In genomic region chr15:99055511-99055961, GRCm38 (mm10) we compare ENCODE assay signal across 8 mouse cellular contexts. TPM values are rescaled to one million over a fixed set of nuclear protein-coding genes. Genes with fewer than 3 reads are reported as not detected.
DNase-seq lines count a peak whose midpoint lies in the region; ATAC-seq lines count a peak whose summit lies in the region.
"Had no signal": no experiment of that assay in that cellular context is flagged by ENCODE, and none has a peak within 500 bp of the region (broad histone marks: within the 10 kb centered on the region; RNA-seq: fewer than 3 reads in every experiment).

No protein-coding gene starts in this region.

- peaks cover 24% of the 10 kb centered on the region for H3K4me1 ChIP-seq in lung, embryonic 15.5 days
- peaks cover 21% of the 10 kb centered on the region for H3K4me1 ChIP-seq in heart, embryonic 11.5 days (ENCODE audit: control insufficient read depth, insufficient read depth, low read length)
- peaks cover 24% of the 10 kb centered on the region for H3K4me1 ChIP-seq in neural tube, embryonic 12.5 days

- no peaks in the 10 kb centered on the region for H3K9me3 ChIP-seq in lung, embryonic 15.5 days
- no peaks in the 10 kb centered on the region for H3K9me3 ChIP-seq in heart, embryonic 11.5 days (replicated peaks; ENCODE audit: control insufficient read depth, low read length)
- H3K9me3 ChIP-seq in neural tube, embryonic 12.5 days: no peaks in the 10 kb centered on the region

- DNase-seq in lung, adult 18-20 months: no peak
- DNase-seq in embryo, embryonic 10.5 days (ENCODE audit: low spot score): peak; percentile 61
- peak; percentile 21 for DNase-seq in left cerebral cortex, postnatal 4 days
- DNase-seq in urinary bladder, adult 2 months (ENCODE audit: low spot score): no peak

- ATAC-seq in lung, embryonic 15.5 days (ENCODE audit: borderline replicate concordance, extremely low read depth, low FRiP score, low TSS enrichment): no peak
- ATAC-seq in heart, embryonic 11.5 days (replicated peaks; ENCODE audit: insufficient number of reproducible peaks, low FRiP score, low TSS enrichment): peak; percentile 23; the same call in 1 of the 2 replicates
- no peak for ATAC-seq in neural tube, embryonic 12.5 days (ENCODE audit: low FRiP score, low read depth)

- intact Hi-C loops in left cerebral cortex, postnatal 4 days (cut with DNase I): no loop called here

- H3K9ac ChIP-seq in lung, embryonic 15.5 days: 0 out of 2 replicates have a peak overlapping the region, but pooled peaks have one; percentile 11
- peak overlapping the region; percentile 39; the same call in 1 of the 2 replicates for H3K9ac ChIP-seq in heart, embryonic 11.5 days (ENCODE audit: low read depth, low read length)
- H3K9ac ChIP-seq in neural tube, embryonic 12.5 days: peak overlapping the region; percentile 38; the same call in 1 of the 2 replicates

- no peaks in the 10 kb centered on the region for H3K36me3 ChIP-seq in lung, embryonic 15.5 days
- no peaks in the 10 kb centered on the region for H3K36me3 ChIP-seq in heart, embryonic 11.5 days (ENCODE audit: control insufficient read depth, insufficient read depth, low read length)
- H3K36me3 ChIP-seq in neural tube, embryonic 12.5 days: no peaks in the 10 kb centered on the region

- no peak overlapping the region for H3K27ac ChIP-seq in lung, embryonic 15.5 days
- no peak overlapping the region for H3K27ac ChIP-seq in heart, embryonic 11.5 days (ENCODE audit: low read depth, low read length)
- no peak overlapping the region for H3K27ac ChIP-seq in neural tube, embryonic 12.5 days

- peaks cover 81% of the 10 kb centered on the region for H3K27me3 ChIP-seq in lung, embryonic 15.5 days
- H3K27me3 ChIP-seq in heart, embryonic 11.5 days (ENCODE audit: control insufficient read depth, insufficient read depth, low read length): peaks cover 78% of the 10 kb centered on the region
- peaks cover 74% of the 10 kb centered on the region for H3K27me3 ChIP-seq in neural tube, embryonic 12.5 days (replicated peaks)

- peak overlapping the region; percentile 35 for H3K4me3 ChIP-seq in lung, embryonic 15.5 days
- peak overlapping the region; percentile 46 for H3K4me3 ChIP-seq in heart, embryonic 11.5 days (ENCODE audit: low read depth, low read length)
- peak overlapping the region; percentile 37 for H3K4me3 ChIP-seq in neural tube, embryonic 12.5 days
- H3K4me3 ChIP-seq: erythroblast, embryonic 14.5 days had no signal

- H3K4me2 ChIP-seq in lung, embryonic 15.5 days: peak overlapping the region; percentile 75
- H3K4me2 ChIP-seq in heart, embryonic 11.5 days: peak overlapping the region; percentile 76
- peak overlapping the region; percentile 63 for H3K4me2 ChIP-seq in neural tube, embryonic 12.5 days (replicated peaks)

- WGBS in lung, embryonic 15.5 days: under 1% methylated on average over 37 of the region's 37 CpGs
- under 1% methylated on average over 37 of the region's 37 CpGs for WGBS in heart, embryonic 11.5 days (ENCODE audit: insufficient replicate concordance)
- 1% methylated on average over 37 of the region's 37 CpGs for WGBS in neural tube, embryonic 12.5 days

RNA-seq across cellular contexts. Expression of gene Prph, which starts 0.6 kb away (rescaled TPM):
- polyA plus RNA-seq in lung, embryonic 15.5 days (2015; fragmentation: Nextera tagmentation; extraction: Ambion mirVana): 3.1 and 6.8 TPM in 2 replicates
- 0.09 and 0.59 TPM in 2 replicates for polyA plus RNA-seq in heart, embryonic 11.5 days (2014; fragmentation: Nextera tagmentation; extraction: Ambion mirVana)
- 1 to 10 TPM; 4.0 to 5.2 TPM for total RNA-seq in left cerebral cortex, postnatal 4 days (2021)
- 109 and 168 TPM in 2 replicates for polyA plus RNA-seq in neural tube, embryonic 12.5 days (2016; fragmentation: Nextera tagmentation; extraction: Ambion mirVana)
- polyA plus RNA-seq in urinary bladder, adult 2 months (2012; rRNA removed): 6.4 and 7.1 TPM in 2 replicates
- polyA plus RNA-seq: erythroblast, embryonic 14.5 days had no signal

RNA-seq across cellular contexts. Expression of gene Troap, which starts 18.8 kb away (rescaled TPM):
- 35.4 and 41.9 TPM in 2 replicates for polyA plus RNA-seq in lung, embryonic 15.5 days (2015; fragmentation: Nextera tagmentation; extraction: Ambion mirVana)
- polyA plus RNA-seq in heart, embryonic 11.5 days (2014; fragmentation: Nextera tagmentation; extraction: Ambion mirVana): 21.1 and 22.0 TPM in 2 replicates
- 1 to 10 TPM; 4.7 to 5.8 TPM for total RNA-seq in left cerebral cortex, postnatal 4 days (2021)
- 24.2 and 25.8 TPM in 2 replicates for polyA plus RNA-seq in neural tube, embryonic 12.5 days (2016; fragmentation: Nextera tagmentation; extraction: Ambion mirVana)
- polyA plus RNA-seq in urinary bladder, adult 2 months (2012; rRNA removed): 0.78 and 1.5 TPM in 2 replicates

RNA-seq across cellular contexts. Expression of gene Tuba1c, which starts 25.8 kb away (rescaled TPM):
- polyA plus RNA-seq in lung, embryonic 15.5 days (2015; fragmentation: Nextera tagmentation; extraction: Ambion mirVana): 211 and 224 TPM in 2 replicates
- 167 and 169 TPM in 2 replicates for polyA plus RNA-seq in heart, embryonic 11.5 days (2014; fragmentation: Nextera tagmentation; extraction: Ambion mirVana)
- 100 to 1,000 TPM; 548 to 589 TPM for total RNA-seq in left cerebral cortex, postnatal 4 days (2021)
- polyA plus RNA-seq in neural tube, embryonic 12.5 days (2016; fragmentation: Nextera tagmentation; extraction: Ambion mirVana): 62.0 and 64.6 TPM in 2 replicates
- 94.8 and 129 TPM in 2 replicates for polyA plus RNA-seq in urinary bladder, adult 2 months (2012; rRNA removed)

RNA-seq across cellular contexts. Expression of gene C1ql4, which starts 32.1 kb away (rescaled TPM):
- not detected in 2 replicates for polyA plus RNA-seq in lung, embryonic 15.5 days (2015; fragmentation: Nextera tagmentation; extraction: Ambion mirVana)
- polyA plus RNA-seq in heart, embryonic 11.5 days (2014; fragmentation: Nextera tagmentation; extraction: Ambion mirVana): 0.20 and 0.27 TPM in 2 replicates
- total RNA-seq in left cerebral cortex, postnatal 4 days (2021): not detected
- 4.4 and 4.5 TPM in 2 replicates for polyA plus RNA-seq in neural tube, embryonic 12.5 days (2016; fragmentation: Nextera tagmentation; extraction: Ambion mirVana)
- not detected in 2 replicates for polyA plus RNA-seq in urinary bladder, adult 2 months (2012; rRNA removed)
- polyA plus RNA-seq: erythroblast, embryonic 14.5 days had no signal

RNA-seq across cellular contexts. Expression of gene Dnajc22, which starts 37.4 kb away (rescaled TPM):
- polyA plus RNA-seq in lung, embryonic 15.5 days (2015; fragmentation: Nextera tagmentation; extraction: Ambion mirVana): 1.7 and 1.9 TPM in 2 replicates
- 0.96 and 1.7 TPM in 2 replicates for polyA plus RNA-seq in heart, embryonic 11.5 days (2014; fragmentation: Nextera tagmentation; extraction: Ambion mirVana)
- total RNA-seq in left cerebral cortex, postnatal 4 days (2021): under 1 TPM in 1 of 2 experiments, not detected in 1; 0.30 TPM
- 0.70 and 1.1 TPM in 2 replicates for polyA plus RNA-seq in neural tube, embryonic 12.5 days (2016; fragmentation: Nextera tagmentation; extraction: Ambion mirVana)
- 0.10 TPM in 1 of 2 replicates, not detected in the other for polyA plus RNA-seq in urinary bladder, adult 2 months (2012; rRNA removed)

Comparison
In these comparisons a context has a peak if more than half of its experiments do, and no peak if none do; other contexts are left out.
1. DNase-seq: peak in embryo, embryonic 10.5 days (single experiment) and left cerebral cortex, postnatal 4 days (single experiment); none in lung, adult 18-20 months (0 of 2) and urinary bladder, adult 2 months (single experiment).
2. RNA of gene Prph, which starts 0.6 kb away (polyA plus RNA-seq): 109 to 168 TPM in neural tube, embryonic 12.5 days; 3.1 to 6.8 TPM in lung, embryonic 15.5 days, 6.4 to 7.1 TPM in urinary bladder, adult 2 months and 0.09 to 0.59 TPM in heart, embryonic 11.5 days; every median in the first group is over 10 times any median in the second.
3. Peak in every context shown above with its lines, with median percentiles within 50 percentile points of each other: H3K4me2 ChIP-seq, H3K4me3 ChIP-seq and H3K9ac ChIP-seq.